Comparison of ENCODE assay signal across 1 mouse cellular context in the genomic region with DNA sequence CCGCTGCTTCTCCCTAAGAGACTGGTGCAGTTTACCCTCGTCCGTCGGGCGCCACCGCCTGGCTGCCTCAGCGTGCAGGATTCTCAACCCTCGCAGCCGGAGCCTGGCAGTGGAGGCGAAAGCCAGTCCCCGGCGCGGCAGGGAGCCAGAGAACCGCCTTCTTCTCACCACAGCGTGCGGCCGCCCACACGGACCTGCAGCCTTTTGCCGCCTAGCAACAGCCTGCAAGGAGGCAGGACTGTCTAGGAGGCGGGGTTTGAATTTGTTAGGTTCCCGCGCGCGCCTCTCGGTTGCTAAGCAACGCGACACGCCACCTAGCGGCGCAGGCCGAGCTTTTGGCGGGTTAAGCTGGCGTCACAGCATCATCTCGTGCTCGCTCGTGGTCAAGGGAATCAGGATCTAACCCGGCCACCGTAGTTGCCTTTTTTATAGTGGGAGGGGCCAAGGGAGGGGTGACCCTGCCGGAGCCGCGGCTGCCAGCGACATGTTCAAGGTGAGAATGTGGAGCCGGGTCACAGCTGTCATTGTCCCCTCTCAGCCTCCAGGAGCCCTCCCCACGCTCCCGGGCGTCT.
TF ChIP-seq lines count a peak whose summit lies in the region.

A gene (minus strand): TSS at position 108 of the 572 bp plus-strand sequence.
A gene (plus strand): TSS at position 448 of the 572 bp plus-strand sequence.

TF ChIP-seq in MEL, 35 proteins besides CTCF, POLR2A, EP300 and RAD21 (continued from another document):
- TF ChIP-seq TBP (IDR thresholded peaks at IDR 0.05; ENCODE audit: low read depth, low read length) (peak; percentile 83), MYC (IDR thresholded peaks at IDR 0.05; ENCODE audit: low read depth, low read length) (0 out of 2 replicates have a peak, but pooled peaks have one; percentile 45), SIN3A (IDR thresholded peaks at IDR 0.05; ENCODE audit: low read length) (peak; percentile 92), ELF1 (IDR thresholded peaks at IDR 0.05; ENCODE audit: low read depth, low read length) (0 out of 2 replicates have a peak, but pooled peaks have one; percentile 35)
